Mouse (Mus musculus) cerebellum, adult 2 months (tissue): ENCODE results near the gene Nova2.

Source experiments
- CTCF ChIP-seq: fragments of 200-500 bp; IDR thresholded peaks from 2 replicates; pipeline ENCODE4 v1.5.1; 2011; ENCODE audit warnings: low read depth, mild to moderate bottlenecking, control low read depth, low read length, moderate library complexity, borderline replicate concordance; ENCODE audit not compliant: insufficient read depth
- POLR2A ChIP-seq: fragments of 200-500 bp; IDR thresholded peaks from 2 replicates; pipeline ENCODE4 v1.6.1; 2011; ENCODE audit warnings: low read length, control low read depth, borderline replicate concordance; ENCODE audit not compliant: insufficient read depth

DNA sequence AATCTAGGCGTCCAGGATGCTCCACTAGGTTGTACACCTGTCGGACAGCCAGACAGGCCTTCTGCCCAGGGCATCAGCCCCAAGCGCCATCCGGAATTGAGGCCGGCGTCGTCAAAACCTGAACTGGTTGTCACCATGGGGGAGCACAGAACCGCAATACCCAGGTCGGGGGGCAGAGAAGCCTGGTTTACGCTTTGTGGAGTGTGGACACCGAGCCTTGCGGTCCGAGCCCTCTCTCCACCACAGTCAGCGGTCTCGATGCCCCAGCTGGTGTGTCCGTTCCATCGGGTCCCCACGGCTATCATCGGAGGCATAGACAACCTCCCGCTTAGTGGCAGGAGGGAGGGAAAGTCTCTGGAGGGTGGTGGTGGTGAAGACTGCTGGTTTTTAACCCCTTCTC is 37.1 kb downstream of the Nova2 start:
- TF ChIP-seq CTCF (no peak), POLR2A (no peak)
